Mouse (Mus musculus) CH12F3 (cell line): ENCODE measurements around the gene Ppef1.
"Not testable (repeated sequence)": the region's sequence is repeated elsewhere in the genome, so short reads cannot be mapped to it uniquely, and the experiment has no call there.

Experiments
- in situ Hi-C: fragments of 300-500 bp; cut with MboI; formaldehyde crosslinking; loops from 2 replicates; pipeline ENCODE4 v1.14.3; 2020; ENCODE audit warnings: low sequenced_read_pairs

Ppef1 gene

GRCm38 (mm10) chrX:160735650-160736049, at the start of gene Ppef1:
Ppef1 (minus strand) TSS chrX:160735765.
- in situ Hi-C loops: no loop called here

GRCm38 (mm10) chrX:160782276-160782675, 46.7 kb upstream of the Ppef1 start:
- in situ Hi-C loops: no loop called here

- in situ Hi-C loops: no loop called here
Measured at GRCm38 (mm10) chrX:160773033-160773432, 37.5 kb upstream of the Ppef1 start.

GRCm38 (mm10) chrX:160769622-160770021, 34.1 kb upstream of the Ppef1 start:
- in situ Hi-C loops: not testable (repeated sequence)

GRCm38 (mm10) chrX:160767713-160768112, 32.1 kb upstream of the Ppef1 start, which contains the start of gene Rs1:
Rs1 (plus strand) TSS chrX:160768013.
- in situ Hi-C loops: no loop called here

- in situ Hi-C loops: no loop called here
Measured at GRCm38 (mm10) chrX:160766233-160766616, 30.7 kb upstream of the Ppef1 start.

GRCm38 (mm10) chrX:160765389-160766232, 30.0 kb upstream of the Ppef1 start:
- in situ Hi-C loops: no loop called here

GRCm38 (mm10) chrX:160750808-160751207, 15.2 kb upstream of the Ppef1 start:
- in situ Hi-C loops: no loop called here

GRCm38 (mm10) chrX:160748653-160749052, 13.1 kb upstream of the Ppef1 start:
- in situ Hi-C loops: no loop called here

GRCm38 (mm10) chrX:160745399-160745798, 9.8 kb upstream of the Ppef1 start:
- in situ Hi-C loops: no loop called here

GRCm38 (mm10) chrX:160699171-160699570, 36.4 kb downstream of the Ppef1 start:
- in situ Hi-C loops: no loop called here

- in situ Hi-C loops: no loop called here
Measured at GRCm38 (mm10) chrX:160691559-160691958, 44.0 kb downstream of the Ppef1 start.

- in situ Hi-C loops: no loop called here
Measured at GRCm38 (mm10) chrX:160690094-160690493, 45.5 kb downstream of the Ppef1 start.

GRCm38 (mm10) chrX:160669992-160670391, 65.6 kb downstream of the Ppef1 start:
- in situ Hi-C loops: no loop called here

- in situ Hi-C loops: no loop called here
Measured at GRCm38 (mm10) chrX:160610882-160611644, 124.5 kb downstream of the Ppef1 start.

- in situ Hi-C loops: no loop called here
Measured at GRCm38 (mm10) chrX:160610482-160610881, 125.1 kb downstream of the Ppef1 start.

- in situ Hi-C loops: no loop called here
Measured at GRCm38 (mm10) chrX:160609849-160610248, 125.7 kb downstream of the Ppef1 start.

- in situ Hi-C loops: no loop called here
Measured at GRCm38 (mm10) chrX:160603981-160604541, 131.5 kb downstream of the Ppef1 start.

GRCm38 (mm10) chrX:160603316-160603715, 132.2 kb downstream of the Ppef1 start:
- in situ Hi-C loops: no loop called here

GRCm38 (mm10) chrX:160602770-160603169, 132.8 kb downstream of the Ppef1 start:
- in situ Hi-C loops: no loop called here

- in situ Hi-C loops: no loop called here
Measured at GRCm38 (mm10) chrX:160601053-160601452, 134.5 kb downstream of the Ppef1 start.
